Mouse (Mus musculus) hindbrain, embryonic 12.5 days (tissue): ENCODE measurements around the gene Gm21190. TPM values are rescaled to one million over a fixed set of nuclear protein-coding genes. Genes with fewer than 3 reads are reported as not detected.
"Not testable (repeated sequence)": the region's sequence is repeated elsewhere in the genome, so short reads cannot be mapped to it uniquely, and the experiment has no call there.

Experiments
- ATAC-seq: fragments of 200-750 bp; cut with Nextera tagmentation; 2 replicates; pipeline ENCODE4 v1.8.0; 2017; ENCODE audit warnings: moderate TSS enrichment; ENCODE audit not compliant: low FRiP score
- H3K27ac ChIP-seq: fragments of 300-500 bp; sonication (generic); 2 replicates; pipeline ENCODE4 v1.5.1; 2016; ENCODE audit warnings: mild to moderate bottlenecking
- H3K27me3 ChIP-seq: fragments of 300-500 bp; sonication (generic); 2 replicates; pipeline ENCODE4 v1.6.1; 2016; ENCODE audit warnings: mild to moderate bottlenecking
- H3K36me3 ChIP-seq: fragments of 300-500 bp; sonication (generic); 2 replicates; pipeline ENCODE4 v1.6.1; 2016; ENCODE audit warnings: mild to moderate bottlenecking
- H3K4me1 ChIP-seq: fragments of 300-500 bp; sonication (generic); 2 replicates; pipeline ENCODE4 v1.6.1; 2016
- H3K4me2 ChIP-seq: fragments of 300-500 bp; sonication (generic); replicated peaks from 2 replicates; pipeline ENCODE4 v1.6.1; 2016; ENCODE audit warnings: mild to moderate bottlenecking
- H3K4me3 ChIP-seq: fragments of 300-500 bp; sonication (generic); 2 replicates; pipeline ENCODE4 v1.5.1; 2016; ENCODE audit warnings: mild to moderate bottlenecking
- H3K9ac ChIP-seq: fragments of 300-500 bp; sonication (generic); 2 replicates; pipeline ENCODE4 v1.6.1; 2016; ENCODE audit warnings: mild to moderate bottlenecking, moderate library complexity
- H3K9me3 ChIP-seq: fragments of 300-500 bp; sonication (generic); replicated peaks from 2 replicates; pipeline ENCODE4 v1.6.1; 2016; ENCODE audit warnings: mild to moderate bottlenecking
- WGBS: fragments of 180-500 bp; shearing (Covaris S2); methylation state at CpG from one replicate; pipeline ENCODE4 v1.1.7; 2016; 5-methylcytosine and 5-hydroxymethylcytosine counted together
- polyA plus RNA-seq: library from polyadenylated mRNA; unstranded; fragments of >200 nt; fragmentation: Nextera tagmentation; extraction: Ambion mirVana; gene quantifications from 2 replicates; pipeline ENCODE4 v1.2.1, GENCODE M21; 2016

Gm21190 gene
- not detected in 2 replicates for polyA plus RNA-seq

GRCm38 (mm10) chr5:15529122-15529521 is at the start of gene Gm21190:
TSS of gene Gm21190 (minus strand) at chr5:15529222.
- H3K9ac ChIP-seq, H3K27me3 ChIP-seq, H3K4me2 ChIP-seq, H3K4me1 ChIP-seq, H3K4me3 ChIP-seq, ATAC-seq, H3K36me3 ChIP-seq, H3K27ac ChIP-seq: not testable (repeated sequence)
- peaks cover 43% of the 10 kb centered on the region for H3K9me3 ChIP-seq
- WGBS: 63% methylated on average over 1 of the region's 1 CpGs

GRCm38 (mm10) chr5:15577033-15577432 is 48.0 kb upstream of the Gm21190 start, which contains the start of gene Gm21083:
TSS of gene Gm21083 (plus strand) at chr5:15577333.
- not testable (repeated sequence) for H3K27me3 ChIP-seq, H3K9ac ChIP-seq, H3K27ac ChIP-seq, ATAC-seq, H3K4me3 ChIP-seq, H3K4me1 ChIP-seq, H3K36me3 ChIP-seq, H3K4me2 ChIP-seq
- H3K9me3 ChIP-seq: peaks cover 12% of the 10 kb centered on the region; the same call in 1 of the 2 replicates
- WGBS: no CpG with 5 or more reads among the region's 1 CpGs

- not testable (repeated sequence) for H3K4me3 ChIP-seq, H3K27ac ChIP-seq, H3K27me3 ChIP-seq, H3K36me3 ChIP-seq, H3K9ac ChIP-seq, H3K4me1 ChIP-seq, H3K4me2 ChIP-seq, ATAC-seq
- H3K9me3 ChIP-seq: peaks cover 12% of the 10 kb centered on the region; the same call in 1 of the 2 replicates
Measured at GRCm38 (mm10) chr5:15573735-15574134, 44.7 kb upstream of the Gm21190 start.

- 82% methylated on average over 3 of the region's 3 CpGs for WGBS
- H3K4me2 ChIP-seq, H3K9ac ChIP-seq, H3K27ac ChIP-seq, H3K27me3 ChIP-seq, H3K4me1 ChIP-seq, H3K36me3 ChIP-seq, H3K4me3 ChIP-seq: not testable (repeated sequence)
- peak; percentile 64 for ATAC-seq
- H3K9me3 ChIP-seq: peaks cover 16% of the 10 kb centered on the region
Measured at GRCm38 (mm10) chr5:15561425-15562264, 32.6 kb upstream of the Gm21190 start.

GRCm38 (mm10) chr5:15558654-15559053 is 29.6 kb upstream of the Gm21190 start:
- not testable (repeated sequence) for H3K4me2 ChIP-seq, H3K9ac ChIP-seq, ATAC-seq, H3K36me3 ChIP-seq, H3K27me3 ChIP-seq, H3K4me1 ChIP-seq, H3K4me3 ChIP-seq, H3K27ac ChIP-seq
- 69% methylated on average over 1 of the region's 1 CpGs for WGBS
- peaks cover 20% of the 10 kb centered on the region for H3K9me3 ChIP-seq

GRCm38 (mm10) chr5:15549606-15550005 is 20.6 kb upstream of the Gm21190 start:
- H3K9ac ChIP-seq, H3K4me2 ChIP-seq, H3K4me1 ChIP-seq, H3K27ac ChIP-seq, H3K27me3 ChIP-seq, H3K4me3 ChIP-seq, ATAC-seq, H3K36me3 ChIP-seq: not testable (repeated sequence)
- peaks cover 17% of the 10 kb centered on the region for H3K9me3 ChIP-seq
- 14% methylated on average over 3 of the region's 3 CpGs for WGBS

- H3K4me1 ChIP-seq, ATAC-seq, H3K27me3 ChIP-seq, H3K36me3 ChIP-seq, H3K4me2 ChIP-seq, H3K27ac ChIP-seq, H3K9ac ChIP-seq, H3K4me3 ChIP-seq: not testable (repeated sequence)
- H3K9me3 ChIP-seq: peaks cover 17% of the 10 kb centered on the region
- 29% methylated on average over 1 of the region's 1 CpGs for WGBS
Measured at GRCm38 (mm10) chr5:15549134-15549533, 20.1 kb upstream of the Gm21190 start.

GRCm38 (mm10) chr5:15548642-15549041 is 19.6 kb upstream of the Gm21190 start:
- not testable (repeated sequence) for H3K4me1 ChIP-seq, H3K36me3 ChIP-seq, H3K27me3 ChIP-seq, H3K9ac ChIP-seq, H3K4me2 ChIP-seq, H3K4me3 ChIP-seq, H3K27ac ChIP-seq, ATAC-seq
- WGBS: 83% methylated on average over 6 of the region's 6 CpGs
- H3K9me3 ChIP-seq: peaks cover 16% of the 10 kb centered on the region

- H3K4me2 ChIP-seq, H3K36me3 ChIP-seq, H3K9ac ChIP-seq, H3K27ac ChIP-seq, H3K4me3 ChIP-seq, ATAC-seq, H3K27me3 ChIP-seq, H3K4me1 ChIP-seq: not testable (repeated sequence)
- H3K9me3 ChIP-seq: peaks cover 23% of the 10 kb centered on the region
Measured at GRCm38 (mm10) chr5:15522470-15522869, 6.6 kb downstream of the Gm21190 start.

GRCm38 (mm10) chr5:15522028-15522427 is 7.0 kb downstream of the Gm21190 start:
- WGBS: 36% methylated on average over 2 of the region's 2 CpGs
- not testable (repeated sequence) for H3K4me3 ChIP-seq, H3K27ac ChIP-seq, H3K27me3 ChIP-seq, H3K4me1 ChIP-seq, H3K4me2 ChIP-seq, H3K9ac ChIP-seq, H3K36me3 ChIP-seq
- 0 out of 2 replicates have a peak, but pooled peaks have one; percentile 38 for ATAC-seq
- peaks cover 20% of the 10 kb centered on the region for H3K9me3 ChIP-seq

GRCm38 (mm10) chr5:15520418-15520817 is 8.6 kb downstream of the Gm21190 start:
- not testable (repeated sequence) for H3K27ac ChIP-seq, H3K9ac ChIP-seq, H3K9me3 ChIP-seq, H3K4me2 ChIP-seq, ATAC-seq, H3K4me1 ChIP-seq, H3K36me3 ChIP-seq, H3K27me3 ChIP-seq, H3K4me3 ChIP-seq
- WGBS: 22% methylated on average over 5 of the region's 5 CpGs

GRCm38 (mm10) chr5:15517150-15517549 is 11.9 kb downstream of the Gm21190 start:
- H3K27ac ChIP-seq, H3K4me1 ChIP-seq, H3K27me3 ChIP-seq, H3K9ac ChIP-seq, H3K4me3 ChIP-seq, ATAC-seq, H3K36me3 ChIP-seq, H3K4me2 ChIP-seq: not testable (repeated sequence)
- 75% methylated on average over 2 of the region's 2 CpGs for WGBS
- H3K9me3 ChIP-seq: peaks cover 16% of the 10 kb centered on the region

- H3K27me3 ChIP-seq, H3K27ac ChIP-seq, H3K4me3 ChIP-seq, H3K4me2 ChIP-seq, H3K36me3 ChIP-seq, H3K9ac ChIP-seq, H3K4me1 ChIP-seq: not testable (repeated sequence)
- 67% methylated on average over 3 of the region's 3 CpGs for WGBS
- H3K9me3 ChIP-seq: peaks cover 38% of the 10 kb centered on the region
- peak; percentile 59; the same call in 1 of the 2 replicates for ATAC-seq
Measured at GRCm38 (mm10) chr5:15512236-15512635, 16.8 kb downstream of the Gm21190 start.
